Mouse (Mus musculus) myocyte (in vitro differentiated cells): ENCODE measurements around the gene Hic1. TPM values are rescaled to one million over a fixed set of nuclear protein-coding genes. Genes with fewer than 3 reads are reported as not detected.

Experiments
- H3K27me3 ChIP-seq: one replicate; pipeline ENCODE4 v1.6.1; 2011; ENCODE audit not compliant: control insufficient read depth, insufficient read depth, insufficient read length
- H3K36me3 ChIP-seq: one replicate; pipeline ENCODE4 v1.6.1; 2011; ENCODE audit not compliant: control insufficient read depth, insufficient read depth
- H3K4me2 ChIP-seq: one replicate; pipeline ENCODE4 v1.6.1; 2011; ENCODE audit warnings: low read depth, control low read depth
- H3K4me3 ChIP-seq: one replicate; pipeline ENCODE4 v1.5.1; 2011; ENCODE audit warnings: mild to moderate bottlenecking, control low read depth, moderate library complexity
- H3K79me2 ChIP-seq: one replicate; pipeline ENCODE4 v1.6.1; 2011; ENCODE audit not compliant: control insufficient read depth, insufficient read depth
- H3ac ChIP-seq: one replicate; pipeline ENCODE4 v1.6.1; 2011; ENCODE audit not compliant: control insufficient read depth, insufficient read length
- CEBPB ChIP-seq: IDR thresholded peaks from 2 replicates; pipeline ENCODE4 v1.6.1; 2011; ENCODE audit warnings: mild to moderate bottlenecking, moderate library complexity; ENCODE audit not compliant: poor library complexity, insufficient read depth, severe bottlenecking
- E2F4 ChIP-seq: IDR thresholded peaks from one replicate; pipeline ENCODE4 v1.6.1; 2011; ENCODE audit warnings: mild to moderate bottlenecking, control low read depth, moderate library complexity; ENCODE audit not compliant: insufficient read depth
- MAX ChIP-seq: IDR thresholded peaks from one replicate; pipeline ENCODE4 v1.6.1; 2011; ENCODE audit warnings: low read depth, mild to moderate bottlenecking, control low read depth
- MYOD1 ChIP-seq, 3 experiments: IDR thresholded peaks; one replicate each; pipeline ENCODE4 v1.6.1; 2011; ENCODE audit warnings: control low read depth in 2 of 3, low read depth in 2 of 3, mild to moderate bottlenecking in 2 of 3, moderate library complexity in 1 of 3; ENCODE audit not compliant: insufficient read length in 2 of 3, control insufficient read depth in 1 of 3
- MYOG ChIP-seq, 3 experiments: IDR thresholded peaks; one replicate each; pipeline ENCODE4 v1.6.1; 2011; ENCODE audit warnings: control low read depth in 2 of 3, low read depth in 2 of 3, mild to moderate bottlenecking in 2 of 3; ENCODE audit not compliant: insufficient read length in 2 of 3, control insufficient read depth in 1 of 3, insufficient read depth in 1 of 3
- POLR2A ChIP-seq: IDR thresholded peaks from one replicate; pipeline ENCODE4 v1.6.1; 2011; ENCODE audit warnings: low read depth, mild to moderate bottlenecking, control low read depth, moderate library complexity; ENCODE audit not compliant: insufficient read length
- POLR2AphosphoS2 ChIP-seq: IDR thresholded peaks from one replicate; pipeline ENCODE4 v1.6.1; 2011; ENCODE audit warnings: low read depth, control low read depth; ENCODE audit not compliant: insufficient read length
- REST ChIP-seq: IDR thresholded peaks from one replicate; pipeline ENCODE4 v1.6.1; 2011; ENCODE audit warnings: mild to moderate bottlenecking, control low read depth, moderate library complexity; ENCODE audit not compliant: insufficient read depth, insufficient read length
- SRF ChIP-seq: IDR thresholded peaks from one replicate; pipeline ENCODE4 v1.6.1; 2011; ENCODE audit warnings: low read depth; ENCODE audit not compliant: control insufficient read depth, insufficient read length
- TCF12 ChIP-seq: IDR thresholded peaks from one replicate; pipeline ENCODE4 v1.6.1; 2011; ENCODE audit warnings: mild to moderate bottlenecking, control low read depth; ENCODE audit not compliant: poor library complexity, insufficient read depth, severe bottlenecking
- TCF3 ChIP-seq: IDR thresholded peaks from one replicate; pipeline ENCODE4 v1.6.1; 2011; ENCODE audit warnings: low read depth, control low read depth; ENCODE audit not compliant: insufficient read length
- USF1 ChIP-seq: IDR thresholded peaks from one replicate; pipeline ENCODE4 v1.6.1; 2011; ENCODE audit warnings: low read depth, mild to moderate bottlenecking, control low read depth, moderate library complexity
- polyA plus RNA-seq: library from polyadenylated mRNA; unstranded; fragments of >200 nt; fragmentation: generic; extraction: Trizol; gene quantifications from one replicate; pipeline ENCODE4 v1.2.1, GENCODE M21; 2012; ENCODE audit warnings: missing spikeins

The Hic1 gene
- polyA plus RNA-seq, 1 experiment = 0.11 TPM

- Histone ChIP-seq H3ac (peak overlapping the region; percentile 46), H3K4me3 (peak overlapping the region; percentile 87), H3K79me2 (peaks cover 12% of the 10 kb centered on the region), H3K36me3 (no peaks in the 10 kb centered on the region), H3K4me2 (peak overlapping the region; percentile 81), H3K27me3 (peaks cover 22% of the 10 kb centered on the region)
- TF ChIP-seq POLR2AphosphoS2 = peak; percentile 24
- TF ChIP-seq SRF = peak; percentile 88
- TF ChIP-seq MAX = peak; percentile 68
- TF ChIP-seq MYOG (IDR thresholded peaks at IDR 0.05; ENCODE audit: control insufficient read depth in 1 of 3, insufficient read depth in 1 of 3, insufficient read length in 2 of 3, low read depth in 2 of 3) = peak in 1 of 3 experiments; percentile 16
- no peak for TF ChIP-seq TCF3
- TF ChIP-seq POLR2A = peak; percentile 59
- TF ChIP-seq CEBPB = no peak
- peak; percentile 90 for TF ChIP-seq USF1
Observed at GRCm38 (mm10) chr11:75190371-75190724, 21.0 kb upstream of the Hic1 start.

- peaks cover 17% of the 10 kb centered on the region for H3K27me3 ChIP-seq
- H3ac ChIP-seq = peak overlapping the region; percentile 46
Observed at GRCm38 (mm10) chr11:75189713-75190370, 20.5 kb upstream of the Hic1 start.

GRCm38 (mm10) chr11:75184986-75185385, 15.7 kb upstream of the Hic1 start:
- TF ChIP-seq SRF = no peak
- TF ChIP-seq MYOG (IDR thresholded peaks at IDR 0.05; ENCODE audit: control insufficient read depth in 1 of 3, insufficient read depth in 1 of 3, insufficient read length in 2 of 3, low read depth in 2 of 3) = no peak
- no peak for TF ChIP-seq POLR2AphosphoS2
- TF ChIP-seq MAX = no peak
- no peak for TF ChIP-seq USF1
- no peak for TF ChIP-seq CEBPB
- no peak for TF ChIP-seq POLR2A
- TF ChIP-seq E2F4 = no peak
- TF ChIP-seq TCF3 = no peak
- no peak for TF ChIP-seq MYOD1 (IDR thresholded peaks at IDR 0.05; ENCODE audit: control insufficient read depth in 1 of 3, insufficient read length in 2 of 3, low read depth in 2 of 3)
- TF ChIP-seq TCF12 = no peak
- no peak for TF ChIP-seq REST
- H3K79me2 ChIP-seq = peaks cover 12% of the 10 kb centered on the region
- H3ac ChIP-seq = no peak overlapping the region
- peaks cover 8% of the 10 kb centered on the region for H3K36me3 ChIP-seq
- H3K4me3 ChIP-seq = no peak overlapping the region
- H3K27me3 ChIP-seq = no peaks in the 10 kb centered on the region
- no peak overlapping the region for H3K4me2 ChIP-seq

More at GRCm38 (mm10) chr11:75189713-75190370, 20.5 kb upstream of the Hic1 start:
- Histone ChIP-seq H3K4me3 (peak overlapping the region; percentile 87), H3K36me3 (no peaks in the 10 kb centered on the region), H3K79me2 (peaks cover 12% of the 10 kb centered on the region), H3K4me2 (peak overlapping the region; percentile 81)
- TF ChIP-seq POLR2A (no peak), TCF3 (no peak), MYOD1 (IDR thresholded peaks at IDR 0.05; ENCODE audit: control insufficient read depth in 1 of 3, insufficient read length in 2 of 3, low read depth in 2 of 3) (no peak), MAX (no peak), POLR2AphosphoS2 (no peak), REST (no peak), SRF (no peak), USF1 (no peak), E2F4 (no peak), MYOG (IDR thresholded peaks at IDR 0.05; ENCODE audit: control insufficient read depth in 1 of 3, insufficient read depth in 1 of 3, insufficient read length in 2 of 3, low read depth in 2 of 3) (no peak), TCF12 (no peak), CEBPB (no peak)

DNA sequence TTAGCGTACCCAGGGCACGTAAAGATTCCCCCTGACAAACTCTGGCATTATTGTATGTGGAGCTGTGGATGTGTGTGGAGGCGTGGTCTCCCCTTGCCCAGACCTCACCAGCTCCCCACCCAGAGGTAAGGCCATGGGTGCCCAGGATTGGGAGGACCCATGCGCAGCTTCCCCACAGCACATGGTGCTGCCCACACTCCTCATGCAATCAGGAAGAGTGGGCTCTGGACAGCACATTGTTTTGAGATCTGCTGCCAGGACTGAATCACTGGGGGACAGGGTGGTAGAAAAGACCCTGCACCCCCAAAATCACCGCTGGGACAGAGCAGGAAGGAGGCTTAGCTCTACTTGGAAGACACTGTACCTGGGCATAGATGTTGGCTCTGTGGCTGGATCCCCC, 15.3 kb upstream of the Hic1 start:
- Histone ChIP-seq H3K36me3 (peaks cover 8% of the 10 kb centered on the region), H3K4me3 (no peak overlapping the region), H3ac (no peak overlapping the region), H3K27me3 (no peaks in the 10 kb centered on the region), H3K4me2 (no peak overlapping the region), H3K79me2 (peaks cover 12% of the 10 kb centered on the region)
- TF ChIP-seq E2F4 (no peak), MYOG (IDR thresholded peaks at IDR 0.05; ENCODE audit: control insufficient read depth in 1 of 3, insufficient read depth in 1 of 3, insufficient read length in 2 of 3, low read depth in 2 of 3) (no peak), POLR2AphosphoS2 (no peak), TCF3 (no peak), POLR2A (no peak), MYOD1 (IDR thresholded peaks at IDR 0.05; ENCODE audit: control insufficient read depth in 1 of 3, insufficient read length in 2 of 3, low read depth in 2 of 3) (no peak), USF1 (no peak), TCF12 (no peak), SRF (no peak), MAX (no peak), CEBPB (no peak), REST (no peak)
